Mouse (Mus musculus) retina, embryonic 14.5 days (tissue): Measurements from ENCODE around the gene Fhad1.
A peak's percentile ranks its signal among the peaks of the same experiment; 100 is the strongest.

ENCODE experiments used
- DNase-seq: peaks from one replicate; pipeline ENCODE4 v3.0.0-alpha.2; 2015; ENCODE audit warnings: low spot score

The Fhad1 gene

GRCm38 (mm10) chr4:141881950-141882349, 132.9 kb downstream of the Fhad1 start:
- DNase-seq, result no peak

- no peak for DNase-seq
These were observed 133.5 kb downstream of the Fhad1 start for GRCm38 (mm10) chr4:141881289-141881914.

- DNase-seq, result no peak
These were observed 135.0 kb downstream of the Fhad1 start for GRCm38 (mm10) chr4:141879875-141880274.

GRCm38 (mm10) chr4:141879074-141879473, 135.8 kb downstream of the Fhad1 start:
- no peak for DNase-seq

- no peak for DNase-seq
These were observed 136.3 kb downstream of the Fhad1 start for GRCm38 (mm10) chr4:141878621-141879020.

GRCm38 (mm10) chr4:141875481-141876108, 139.3 kb downstream of the Fhad1 start:
- DNase-seq, result no peak

- DNase-seq, result peak; percentile 77
These were observed 140.1 kb downstream of the Fhad1 start, which contains the start of gene Efhd2 for GRCm38 (mm10) chr4:141874601-141875460. Efhd2 (minus strand) TSS chr4:141874920.

GRCm38 (mm10) chr4:141874111-141874600, 140.7 kb downstream of the Fhad1 start:
- DNase-seq, result no peak

GRCm38 (mm10) chr4:141872977-141873376, 141.9 kb downstream of the Fhad1 start:
- DNase-seq, result no peak

- DNase-seq, result no peak
These were observed 143.0 kb downstream of the Fhad1 start for GRCm38 (mm10) chr4:141871909-141872308.

- no peak for DNase-seq
These were observed 143.6 kb downstream of the Fhad1 start for GRCm38 (mm10) chr4:141871333-141871725.

GRCm38 (mm10) chr4:141870666-141871332, 144.1 kb downstream of the Fhad1 start:
- no peak for DNase-seq

- DNase-seq, result no peak
These were observed 145.3 kb downstream of the Fhad1 start for GRCm38 (mm10) chr4:141869436-141870215.

GRCm38 (mm10) chr4:141868051-141868450, 146.8 kb downstream of the Fhad1 start:
- DNase-seq, result no peak

- no peak for DNase-seq
These were observed 147.4 kb downstream of the Fhad1 start for GRCm38 (mm10) chr4:141867498-141867897.

GRCm38 (mm10) chr4:141866933-141867490, 147.9 kb downstream of the Fhad1 start:
- DNase-seq, result peak; percentile 17

GRCm38 (mm10) chr4:141865600-141865999, 149.3 kb downstream of the Fhad1 start:
- no peak for DNase-seq

GRCm38 (mm10) chr4:141865006-141865405, 149.9 kb downstream of the Fhad1 start:
- DNase-seq, result no peak

- no peak for DNase-seq
These were observed 150.4 kb downstream of the Fhad1 start for GRCm38 (mm10) chr4:141864506-141864905.

GRCm38 (mm10) chr4:141863726-141864280, 151.1 kb downstream of the Fhad1 start:
- DNase-seq, result no peak

GRCm38 (mm10) chr4:141862867-141863266, 152.0 kb downstream of the Fhad1 start:
- DNase-seq, result no peak
